Mouse (Mus musculus) liver, embryonic 16.5 days (tissue): ENCODE results near the gene Cdh18. TPM values are rescaled to one million over a fixed set of nuclear protein-coding genes. Genes with fewer than 3 reads are reported as not detected.

Source experiments
- ATAC-seq: fragments of 200-750 bp; cut with Nextera tagmentation; 2 replicates; pipeline ENCODE4 v1.8.0; 2017; ENCODE audit warnings: low read depth, mild to moderate bottlenecking, moderate number of reproducible peaks, moderate library complexity
- H3K27ac ChIP-seq: fragments of 300-500 bp; sonication (generic); 2 replicates; pipeline ENCODE4 v1.5.1; 2014; ENCODE audit warnings: mild to moderate bottlenecking, low read length
- H3K27me3 ChIP-seq: fragments of 300-500 bp; sonication (generic); 2 replicates; pipeline ENCODE4 v1.6.1; 2014; ENCODE audit warnings: low read depth, low read length, mixed read lengths; ENCODE audit not compliant: control insufficient read depth, insufficient read depth
- H3K36me3 ChIP-seq: fragments of 300-500 bp; sonication (generic); 2 replicates; pipeline ENCODE4 v1.6.1; 2014; ENCODE audit warnings: mild to moderate bottlenecking; ENCODE audit not compliant: control insufficient read depth, insufficient read depth
- H3K4me1 ChIP-seq: fragments of 300-500 bp; sonication (generic); 2 replicates; pipeline ENCODE4 v1.6.1; 2014; ENCODE audit warnings: low read depth, low read length, mixed read lengths; ENCODE audit not compliant: control insufficient read depth
- H3K4me2 ChIP-seq: fragments of 300-500 bp; sonication (generic); 2 replicates; pipeline ENCODE4 v1.6.1; 2014; ENCODE audit warnings: low read depth, low read length, mixed read lengths
- H3K4me3 ChIP-seq: fragments of 300-500 bp; sonication (generic); 2 replicates; pipeline ENCODE4 v1.5.1; 2014; ENCODE audit warnings: low read depth, mild to moderate bottlenecking, low read length
- H3K9ac ChIP-seq: fragments of 300-500 bp; sonication (generic); 2 replicates; pipeline ENCODE4 v1.6.1; 2014; ENCODE audit warnings: low read depth, low read length
- H3K9me3 ChIP-seq: fragments of 300-500 bp; sonication (generic); replicated peaks from 2 replicates; pipeline ENCODE4 v1.6.1; 2016; ENCODE audit warnings: low read length; ENCODE audit not compliant: control insufficient read depth
- WGBS: fragments of 180-500 bp; shearing (Covaris S2); extraction: QIAGEN DNeasy Blood & Tissue Kit; methylation state at CpG from one replicate; pipeline ENCODE4 v1.1.7; 2014; ENCODE audit not compliant: insufficient replicate concordance; 5-methylcytosine and 5-hydroxymethylcytosine counted together
- polyA plus RNA-seq: library from polyadenylated mRNA; unstranded; fragments of >200 nt; fragmentation: Nextera tagmentation; extraction: Ambion mirVana; gene quantifications from 2 replicates; pipeline ENCODE4 v1.2.1, GENCODE M21; 2015

Cdh18 gene
- polyA plus RNA-seq, 1 experiment from 2014 or later = 0.04 TPM

GRCm38 (mm10) chr15:23367712-23368111, 818.9 kb downstream of the Cdh18 start:
- no peaks in the 10 kb centered on the region for H3K4me1 ChIP-seq
- H3K4me2 ChIP-seq = no peak overlapping the region
- H3K4me3 ChIP-seq = no peak overlapping the region
- H3K9ac ChIP-seq = no peak overlapping the region
- 27% methylated on average over 1 of the region's 1 CpGs for WGBS
- no peaks in the 10 kb centered on the region for H3K9me3 ChIP-seq
- no peak overlapping the region for H3K27ac ChIP-seq
- H3K27me3 ChIP-seq = no peaks in the 10 kb centered on the region
- no peak for ATAC-seq
- H3K36me3 ChIP-seq = no peaks in the 10 kb centered on the region

GRCm38 (mm10) chr15:23378016-23378750, 829.4 kb downstream of the Cdh18 start:
- no peak for ATAC-seq
- Histone ChIP-seq H3K4me2 (no peak overlapping the region), H3K27me3 (no peaks in the 10 kb centered on the region), H3K9ac (no peak overlapping the region), H3K9me3 (no peaks in the 10 kb centered on the region), H3K27ac (no peak overlapping the region), H3K4me3 (no peak overlapping the region), H3K36me3 (no peaks in the 10 kb centered on the region), H3K4me1 (no peaks in the 10 kb centered on the region)
- 71% methylated on average over 2 of the region's 2 CpGs for WGBS

- Histone ChIP-seq H3K4me1 (no peaks in the 10 kb centered on the region), H3K9ac (no peak overlapping the region), H3K27ac (no peak overlapping the region), H3K36me3 (no peaks in the 10 kb centered on the region), H3K27me3 (no peaks in the 10 kb centered on the region), H3K9me3 (no peaks in the 10 kb centered on the region), H3K4me2 (no peak overlapping the region), H3K4me3 (no peak overlapping the region)
- 60% methylated on average over 4 of the region's 4 CpGs for WGBS
- no peak for ATAC-seq
Observed at GRCm38 (mm10) chr15:23385816-23386215, 837.0 kb downstream of the Cdh18 start.

GRCm38 (mm10) chr15:23396646-23397045, 847.8 kb downstream of the Cdh18 start:
- Histone ChIP-seq H3K4me1 (no peaks in the 10 kb centered on the region), H3K27ac (no peak overlapping the region), H3K9me3 (no peaks in the 10 kb centered on the region), H3K27me3 (no peaks in the 10 kb centered on the region), H3K36me3 (no peaks in the 10 kb centered on the region), H3K4me3 (no peak overlapping the region), H3K4me2 (no peak overlapping the region), H3K9ac (no peak overlapping the region)
- ATAC-seq = no peak

- Histone ChIP-seq H3K4me2 (no peak overlapping the region), H3K27me3 (no peaks in the 10 kb centered on the region), H3K36me3 (no peaks in the 10 kb centered on the region), H3K9ac (no peak overlapping the region), H3K27ac (no peak overlapping the region), H3K4me3 (no peak overlapping the region), H3K9me3 (no peaks in the 10 kb centered on the region), H3K4me1 (no peaks in the 10 kb centered on the region)
- ATAC-seq = no peak
- 61% methylated on average over 2 of the region's 2 CpGs for WGBS
Observed at GRCm38 (mm10) chr15:23403792-23404191, 855.0 kb downstream of the Cdh18 start.

- Histone ChIP-seq H3K4me2 (no peak overlapping the region), H3K4me1 (no peaks in the 10 kb centered on the region), H3K36me3 (no peaks in the 10 kb centered on the region), H3K27me3 (no peaks in the 10 kb centered on the region), H3K9ac (no peak overlapping the region), H3K27ac (no peak overlapping the region), H3K4me3 (no peak overlapping the region), H3K9me3 (no peaks in the 10 kb centered on the region)
- 71% methylated on average over 1 of the region's 1 CpGs for WGBS
- ATAC-seq = no peak
Observed at GRCm38 (mm10) chr15:23408256-23408655, 859.4 kb downstream of the Cdh18 start.

- Histone ChIP-seq H3K9me3 (no peaks in the 10 kb centered on the region), H3K27me3 (no peaks in the 10 kb centered on the region), H3K27ac (no peak overlapping the region), H3K9ac (no peak overlapping the region), H3K4me3 (no peak overlapping the region), H3K4me2 (no peak overlapping the region), H3K4me1 (no peaks in the 10 kb centered on the region), H3K36me3 (no peaks in the 10 kb centered on the region)
- WGBS = 61% methylated on average over 5 of the region's 5 CpGs
- no peak for ATAC-seq
Observed at GRCm38 (mm10) chr15:23416450-23417080, 867.7 kb downstream of the Cdh18 start.

GRCm38 (mm10) chr15:23418158-23418557, 869.3 kb downstream of the Cdh18 start:
- Histone ChIP-seq H3K4me2 (no peak overlapping the region), H3K9ac (no peak overlapping the region), H3K9me3 (no peaks in the 10 kb centered on the region), H3K27ac (no peak overlapping the region), H3K4me1 (no peaks in the 10 kb centered on the region), H3K27me3 (no peaks in the 10 kb centered on the region), H3K36me3 (no peaks in the 10 kb centered on the region), H3K4me3 (no peak overlapping the region)
- no peak for ATAC-seq

- Histone ChIP-seq H3K9ac (no peak overlapping the region), H3K36me3 (no peaks in the 10 kb centered on the region), H3K4me1 (no peaks in the 10 kb centered on the region), H3K4me2 (no peak overlapping the region), H3K9me3 (no peaks in the 10 kb centered on the region), H3K27me3 (no peaks in the 10 kb centered on the region), H3K4me3 (no peak overlapping the region), H3K27ac (no peak overlapping the region)
- ATAC-seq = no peak
- 50% methylated on average over 3 of the region's 3 CpGs for WGBS
Observed at GRCm38 (mm10) chr15:23420010-23420409, 871.2 kb downstream of the Cdh18 start.
